Mouse (Mus musculus) stomach, postnatal 0 days (tissue): ENCODE data around the gene Rhbdl1. TPM values are rescaled to one million over a fixed set of nuclear protein-coding genes. Genes with fewer than 3 reads are reported as not detected.
A peak's percentile ranks its signal among the peaks of the same experiment; 100 is the strongest.

Source experiments
- ATAC-seq: fragments of 200-750 bp; cut with Nextera tagmentation; 2 replicates; pipeline ENCODE4 v1.8.0; 2017; ENCODE audit not compliant: low FRiP score, low TSS enrichment
- DNase-seq: peaks from one replicate; pipeline ENCODE4 v3.0.0-alpha.2; 2016; ENCODE audit warnings: low spot score
- H3K27ac ChIP-seq: fragments of 300-500 bp; sonication (generic); replicated peaks from 2 replicates; pipeline ENCODE4 v1.5.1; 2014; ENCODE audit warnings: mild to moderate bottlenecking, control low read depth
- H3K27me3 ChIP-seq: fragments of 300-500 bp; sonication (generic); 2 replicates; pipeline ENCODE4 v1.6.1; 2014; ENCODE audit warnings: low read length; ENCODE audit not compliant: control insufficient read depth, insufficient read depth
- H3K36me3 ChIP-seq: fragments of 300-500 bp; sonication (generic); 2 replicates; pipeline ENCODE4 v1.6.1; 2014; ENCODE audit warnings: low read length, mixed read lengths; ENCODE audit not compliant: control insufficient read depth, insufficient read depth
- H3K4me1 ChIP-seq: fragments of 300-500 bp; sonication (generic); replicated peaks from 2 replicates; pipeline ENCODE4 v1.6.1; 2014; ENCODE audit warnings: antibody characterized with exemption; ENCODE audit not compliant: control insufficient read depth, insufficient read depth
- H3K4me2 ChIP-seq: fragments of 300-500 bp; sonication (generic); replicated peaks from 2 replicates; pipeline ENCODE4 v1.6.1; 2014; ENCODE audit warnings: low read depth, mild to moderate bottlenecking, control low read depth, moderate library complexity
- H3K4me3 ChIP-seq: fragments of 300-500 bp; sonication (generic); 2 replicates; pipeline ENCODE4 v1.5.1; 2014; ENCODE audit warnings: low read depth, low read length, control low read depth
- H3K9ac ChIP-seq: fragments of 300-500 bp; sonication (generic); 2 replicates; pipeline ENCODE4 v1.6.1; 2014; ENCODE audit warnings: mild to moderate bottlenecking, low read length, control low read depth, mixed read lengths
- H3K9me3 ChIP-seq: fragments of 300-500 bp; sonication (generic); 2 replicates; pipeline ENCODE4 v1.6.1; 2016; ENCODE audit warnings: low read length; ENCODE audit not compliant: control insufficient read depth
- CTCF ChIP-seq: IDR thresholded peaks from 2 replicates; pipeline ENCODE4 v1.5.1; 2016; ENCODE audit warnings: antibody characterized with exemption, low read depth, mild to moderate bottlenecking, moderate library complexity
- EP300 ChIP-seq: optimal IDR thresholded peaks from 2 replicates; pipeline ENCODE3; 2016; ENCODE audit warnings: antibody characterized with exemption
- WGBS: fragments of 180-500 bp; shearing (Covaris S2); extraction: QIAGEN DNeasy Blood & Tissue Kit; methylation state at CpG from one replicate; pipeline ENCODE4 v1.1.7; 2014; 5-methylcytosine and 5-hydroxymethylcytosine counted together
- polyA plus RNA-seq: library from polyadenylated mRNA; unstranded; fragments of >200 nt; fragmentation: Nextera tagmentation; extraction: Ambion mirVana; gene quantifications from 2 replicates; pipeline ENCODE4 v1.2.1, GENCODE M21; 2015

Rhbdl1 gene
- polyA plus RNA-seq, 1 experiment from 2014 or later, result 4.3 TPM

DNA sequence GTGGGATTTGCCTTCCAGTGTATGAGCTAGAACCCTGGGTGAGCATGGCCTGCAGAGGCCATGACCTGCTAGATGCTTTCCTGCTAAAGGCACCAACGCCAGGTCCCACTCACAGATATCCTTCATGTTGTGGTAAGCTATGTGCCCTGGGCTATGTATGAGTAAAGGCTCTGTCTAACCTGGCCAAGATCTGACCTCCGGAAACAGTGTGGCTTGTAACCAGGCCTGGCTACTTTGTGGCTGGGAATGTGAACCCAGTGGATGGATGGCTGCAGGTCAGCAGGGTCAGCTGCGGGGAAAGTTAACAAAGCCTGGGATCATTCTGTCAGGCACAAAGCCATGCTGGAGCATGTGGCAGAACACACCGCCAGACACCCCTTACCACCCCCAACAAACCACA, 44.6 kb upstream of the Rhbdl1 start:
- Histone ChIP-seq H3K9ac (no peak overlapping the region), H3K27ac (no peak overlapping the region), H3K9me3 (no peaks in the 10 kb centered on the region), H3K4me1 (no peaks in the 10 kb centered on the region), H3K36me3 (peaks cover 19% of the 10 kb centered on the region; the same call in 1 of the 2 replicates), H3K4me2 (no peak overlapping the region), H3K27me3 (no peaks in the 10 kb centered on the region), H3K4me3 (no peak overlapping the region)
- no peak for DNase-seq
- TF ChIP-seq EP300 (no peak), CTCF (no peak)
- no peak for ATAC-seq
- WGBS, result 47% methylated on average over 4 of the region's 4 CpGs

GRCm38 (mm10) chr17:25880913-25881641, 44.0 kb upstream of the Rhbdl1 start:
- H3K9ac ChIP-seq, result no peak overlapping the region
- H3K4me2 ChIP-seq, result no peak overlapping the region
- H3K4me1 ChIP-seq, result peaks cover under 1% of the 10 kb centered on the region; the same call in 1 of the 2 replicates
- no peak for DNase-seq
- TF ChIP-seq CTCF, result no peak
- TF ChIP-seq EP300, result no peak
- no peak overlapping the region for H3K4me3 ChIP-seq
- no peak overlapping the region for H3K27ac ChIP-seq
- H3K27me3 ChIP-seq, result no peaks in the 10 kb centered on the region
- 20% methylated on average over 5 of the region's 5 CpGs for WGBS
- peaks cover 19% of the 10 kb centered on the region; the same call in 1 of the 2 replicates for H3K36me3 ChIP-seq
- H3K9me3 ChIP-seq, result no peaks in the 10 kb centered on the region
- ATAC-seq, result peak; percentile 55

GRCm38 (mm10) chr17:25880196-25880910, 43.3 kb upstream of the Rhbdl1 start, which contains the start of gene Wfikkn1:
Wfikkn1 (minus strand) TSS chr17:25880858.
- no peak within 1 kb of the TSS for H3K4me3 ChIP-seq
- 0 out of 2 replicates have a peak within 1 kb of the TSS, but pooled peaks have one; percentile 24 for H3K27ac ChIP-seq
- DNase-seq (peak; percentile 16), ATAC-seq (no peak)
- no peak for TF ChIP-seq CTCF
- TF ChIP-seq EP300, result no peak
- no peak within 1 kb of the TSS for H3K9ac ChIP-seq
- peaks cover 19% of the 10 kb centered on the region; the same call in 1 of the 2 replicates for H3K36me3 ChIP-seq
- peaks cover 3% of the 10 kb centered on the region; the same call in 1 of the 2 replicates for H3K4me1 ChIP-seq
- 46% methylated on average over 5 of the region's 5 CpGs for WGBS
- H3K9me3 ChIP-seq, result no peaks in the 10 kb centered on the region
- no peak within 1 kb of the TSS for H3K4me2 ChIP-seq
- H3K27me3 ChIP-seq, result no peaks in the 10 kb centered on the region

- 0 out of 2 replicates have a peak overlapping the region, but pooled peaks have one; percentile 24 for H3K27ac ChIP-seq
- no peak overlapping the region for H3K4me2 ChIP-seq
- peaks cover 3% of the 10 kb centered on the region; the same call in 1 of the 2 replicates for H3K4me1 ChIP-seq
- H3K36me3 ChIP-seq, result peaks cover 17% of the 10 kb centered on the region; the same call in 1 of the 2 replicates
- H3K4me3 ChIP-seq, result no peak overlapping the region
- ATAC-seq, result no peak
- DNase-seq, result peak; percentile 20
- H3K9me3 ChIP-seq, result no peaks in the 10 kb centered on the region
- no peak overlapping the region for H3K9ac ChIP-seq
- TF ChIP-seq CTCF (no peak), EP300 (no peak)
- no peaks in the 10 kb centered on the region for H3K27me3 ChIP-seq
- WGBS, result 65% methylated on average over 8 of the region's 8 CpGs
Measured at GRCm38 (mm10) chr17:25879750-25880149, 42.7 kb upstream of the Rhbdl1 start.

GRCm38 (mm10) chr17:25879261-25879660, 42.2 kb upstream of the Rhbdl1 start:
- no peak for ATAC-seq
- Histone ChIP-seq H3K9ac (no peak overlapping the region), H3K4me2 (no peak overlapping the region), H3K9me3 (no peaks in the 10 kb centered on the region), H3K4me1 (peaks cover 4% of the 10 kb centered on the region; the same call in 1 of the 2 replicates), H3K36me3 (peaks cover 12% of the 10 kb centered on the region; the same call in 1 of the 2 replicates), H3K27ac (no peak overlapping the region), H3K27me3 (no peaks in the 10 kb centered on the region), H3K4me3 (no peak overlapping the region)
- DNase-seq, result peak; percentile 62
- 62% methylated on average over 4 of the region's 4 CpGs for WGBS
- no peak for TF ChIP-seq EP300
- peak; percentile 74 for TF ChIP-seq CTCF
